Mouse (Mus musculus): ENCODE measurements around the gene Hmg20a. TPM values are rescaled to one million over a fixed set of nuclear protein-coding genes. Genes with fewer than 3 reads are reported as not detected.
"Not testable (repeated sequence)": the region's sequence is repeated elsewhere in the genome, so short reads cannot be mapped to it uniquely, and the experiment has no call there.

Hmg20a gene
- polyA plus RNA-seq, 1 experiment from 2014 or later, result 94.3 TPM

DNA sequence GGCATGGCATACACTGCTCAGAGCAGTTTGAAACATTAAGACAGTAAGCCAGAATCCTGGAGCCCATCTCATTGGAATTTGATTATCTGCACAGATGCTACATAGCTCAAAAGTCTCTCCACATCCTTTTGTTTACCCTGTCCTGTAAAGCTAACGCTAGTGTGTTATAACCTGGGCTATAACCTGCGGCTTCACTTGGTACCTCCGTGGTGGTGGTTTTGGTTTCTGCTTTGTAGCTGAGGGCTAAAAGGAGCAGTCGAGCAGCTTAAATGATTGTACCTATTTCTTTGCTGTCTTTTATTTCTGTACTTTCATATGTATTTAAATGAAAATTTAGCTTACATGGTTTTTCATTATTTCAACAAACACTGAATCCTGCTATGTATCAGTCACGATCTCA, 3.6 kb downstream of the Hmg20a start:
- Histone ChIP-seq H3K9ac (replicated peaks; ENCODE audit: low read length) (no peak overlapping the region), H3K27me3 (ENCODE audit: control insufficient read depth, insufficient read depth, low read length) (no peaks in the 10 kb centered on the region), H3K9me3 (ENCODE audit: control insufficient read depth, low read length) (no peaks in the 10 kb centered on the region), H3K4me1 (ENCODE audit: control insufficient read depth, insufficient read depth, low read length) (peaks cover 32% of the 10 kb centered on the region), H3K4me3 (replicated peaks; ENCODE audit: low read depth, low read length) (no peak overlapping the region), H3K4me2 (ENCODE audit: low read length) (no peak overlapping the region), H3K36me3 (ENCODE audit: control insufficient read depth, insufficient read depth, low read length) (no peaks in the 10 kb centered on the region), H3K27ac (replicated peaks; ENCODE audit: low read depth, low read length) (no peak overlapping the region)
- DNase-seq, result no peak
- ATAC-seq (ENCODE audit: low FRiP score, low TSS enrichment), result no peak
- WGBS, result 90% methylated on average over 5 of the region's 5 CpGs

- WGBS, result 85% methylated on average over 4 of the region's 4 CpGs
- Histone ChIP-seq H3K4me1 (ENCODE audit: control insufficient read depth, insufficient read depth, low read length) (peaks cover 21% of the 10 kb centered on the region), H3K36me3 (ENCODE audit: control insufficient read depth, insufficient read depth, low read length) (no peaks in the 10 kb centered on the region), H3K4me2 (ENCODE audit: low read length) (no peak overlapping the region), H3K4me3 (replicated peaks; ENCODE audit: low read depth, low read length) (no peak overlapping the region), H3K27me3 (ENCODE audit: control insufficient read depth, insufficient read depth, low read length) (no peaks in the 10 kb centered on the region), H3K27ac (replicated peaks; ENCODE audit: low read depth, low read length) (no peak overlapping the region), H3K9ac (replicated peaks; ENCODE audit: low read length) (no peak overlapping the region), H3K9me3 (ENCODE audit: control insufficient read depth, low read length) (no peaks in the 10 kb centered on the region)
- DNase-seq (no peak), ATAC-seq (ENCODE audit: low FRiP score, low TSS enrichment) (no peak)
Measured at GRCm38 (mm10) chr9:56424861-56425260, 6.5 kb downstream of the Hmg20a start.

GRCm38 (mm10) chr9:56435821-56436526, 17.6 kb downstream of the Hmg20a start:
- Histone ChIP-seq H3K9me3 (ENCODE audit: control insufficient read depth, low read length) (no peaks in the 10 kb centered on the region), H3K27ac (replicated peaks; ENCODE audit: low read depth, low read length) (no peak overlapping the region), H3K4me2 (ENCODE audit: low read length) (no peak overlapping the region), H3K9ac (replicated peaks; ENCODE audit: low read length) (no peak overlapping the region), H3K4me1 (ENCODE audit: control insufficient read depth, insufficient read depth, low read length) (no peaks in the 10 kb centered on the region), H3K27me3 (ENCODE audit: control insufficient read depth, insufficient read depth, low read length) (no peaks in the 10 kb centered on the region), H3K36me3 (ENCODE audit: control insufficient read depth, insufficient read depth, low read length) (no peaks in the 10 kb centered on the region), H3K4me3 (replicated peaks; ENCODE audit: low read depth, low read length) (no peak overlapping the region)
- 89% methylated on average over 5 of the region's 5 CpGs for WGBS
- ATAC-seq (ENCODE audit: low FRiP score, low TSS enrichment), result no peak
- DNase-seq, result no peak

DNA sequence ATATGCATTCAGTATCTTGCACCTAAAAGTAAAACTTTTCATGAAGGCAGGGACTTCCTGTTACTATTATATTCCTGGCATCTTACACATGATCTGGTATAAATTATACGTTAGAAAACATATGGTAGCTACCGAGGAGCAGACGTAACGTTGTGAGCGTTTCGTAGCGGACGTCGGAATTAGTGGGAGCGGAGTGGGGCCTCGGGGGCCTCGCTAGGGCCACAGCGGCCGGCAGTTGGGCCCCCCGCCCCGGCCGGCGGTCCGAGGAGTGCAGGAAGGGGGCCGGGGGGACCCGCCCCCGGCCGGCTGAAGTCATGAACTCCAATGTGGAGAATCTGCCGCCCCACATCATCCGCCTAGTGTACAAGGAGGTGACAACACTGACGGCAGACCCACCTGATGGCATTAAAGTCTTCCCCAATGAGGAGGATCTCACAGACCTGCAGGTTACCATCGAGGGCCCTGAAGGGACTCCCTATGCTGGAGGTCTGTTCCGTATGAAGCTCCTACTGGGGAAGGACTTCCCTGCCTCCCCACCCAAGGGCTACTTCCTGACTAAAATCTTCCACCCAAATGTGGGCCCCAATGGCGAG, 19.0 kb downstream of the Hmg20a start:
- not testable (repeated sequence) for H3K4me1 ChIP-seq (ENCODE audit: control insufficient read depth, insufficient read depth, low read length); H3K4me2 ChIP-seq (ENCODE audit: low read length); H3K9ac ChIP-seq (replicated peaks; ENCODE audit: low read length); H3K27ac ChIP-seq (replicated peaks; ENCODE audit: low read depth, low read length); DNase-seq; H3K4me3 ChIP-seq (replicated peaks; ENCODE audit: low read depth, low read length); ATAC-seq (ENCODE audit: low FRiP score, low TSS enrichment); H3K36me3 ChIP-seq (ENCODE audit: control insufficient read depth, insufficient read depth, low read length); H3K9me3 ChIP-seq (ENCODE audit: control insufficient read depth, low read length); H3K27me3 ChIP-seq (ENCODE audit: control insufficient read depth, insufficient read depth, low read length)
- WGBS, result 93% methylated on average over 22 of the region's 29 CpGs

DNA sequence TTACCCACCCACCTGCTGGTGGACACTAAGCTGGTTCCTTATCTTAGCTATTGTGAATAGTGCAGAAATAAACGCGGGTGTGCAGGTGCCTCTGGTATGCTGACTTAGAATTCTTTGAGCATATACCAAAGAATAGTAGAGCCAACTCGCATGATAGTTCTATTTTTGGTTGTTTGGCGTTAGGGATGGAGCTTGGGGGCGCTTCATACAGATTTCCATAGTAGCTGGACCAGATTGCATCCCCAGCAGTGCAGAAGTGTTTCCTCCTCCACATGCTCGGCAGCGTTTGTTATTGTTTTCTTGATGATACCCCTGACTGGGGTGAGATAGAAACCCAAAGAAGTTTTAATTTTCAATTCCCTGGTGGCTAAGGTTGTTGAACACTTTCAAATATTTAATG, 21.3 kb downstream of the Hmg20a start:
- no peaks in the 10 kb centered on the region for H3K4me1 ChIP-seq (ENCODE audit: control insufficient read depth, insufficient read depth, low read length)

DNA sequence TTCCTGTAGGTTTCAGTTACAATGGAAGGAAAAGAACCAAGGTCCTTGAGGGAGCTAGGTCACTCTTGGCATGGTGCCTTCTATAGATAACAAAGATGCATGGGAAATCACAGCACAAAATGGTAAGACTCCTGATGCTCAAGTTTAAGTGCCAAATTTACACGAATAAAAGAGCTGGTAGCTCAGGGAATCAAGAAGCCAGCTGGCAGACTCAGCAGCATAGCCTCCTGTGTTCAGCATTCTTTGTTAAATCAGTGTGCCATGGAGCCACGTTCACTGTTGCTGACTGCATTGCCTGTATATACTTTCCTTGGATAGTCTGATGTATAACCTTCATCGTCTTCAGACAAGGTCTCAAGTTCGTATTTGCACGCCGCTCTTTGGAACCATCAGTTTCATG, 33.2 kb downstream of the Hmg20a start:
- Histone ChIP-seq H3K27me3 (ENCODE audit: control insufficient read depth, insufficient read depth, low read length) (no peaks in the 10 kb centered on the region), H3K9ac (replicated peaks; ENCODE audit: low read length) (no peak overlapping the region), H3K4me3 (replicated peaks; ENCODE audit: low read depth, low read length) (no peak overlapping the region), H3K4me2 (ENCODE audit: low read length) (no peak overlapping the region), H3K9me3 (ENCODE audit: control insufficient read depth, low read length) (no peaks in the 10 kb centered on the region), H3K4me1 (ENCODE audit: control insufficient read depth, insufficient read depth, low read length) (no peaks in the 10 kb centered on the region), H3K36me3 (ENCODE audit: control insufficient read depth, insufficient read depth, low read length) (no peaks in the 10 kb centered on the region), H3K27ac (replicated peaks; ENCODE audit: low read depth, low read length) (no peak overlapping the region)
- WGBS, result 91% methylated on average over 6 of the region's 6 CpGs
- DNase-seq (peak; percentile 8), ATAC-seq (ENCODE audit: low FRiP score, low TSS enrichment) (no peak)

More for the DNA sequence above, 21.3 kb downstream of the Hmg20a start:
- ATAC-seq (ENCODE audit: low FRiP score, low TSS enrichment) (no peak), DNase-seq (no peak)
- Histone ChIP-seq H3K9ac (replicated peaks; ENCODE audit: low read length) (no peak overlapping the region), H3K27ac (replicated peaks; ENCODE audit: low read depth, low read length) (no peak overlapping the region), H3K27me3 (ENCODE audit: control insufficient read depth, insufficient read depth, low read length) (no peaks in the 10 kb centered on the region), H3K4me2 (ENCODE audit: low read length) (no peak overlapping the region), H3K36me3 (ENCODE audit: control insufficient read depth, insufficient read depth, low read length) (no peaks in the 10 kb centered on the region), H3K9me3 (ENCODE audit: control insufficient read depth, low read length) (no peaks in the 10 kb centered on the region), H3K4me3 (replicated peaks; ENCODE audit: low read depth, low read length) (no peak overlapping the region)
- WGBS, result 82% methylated on average over 7 of the region's 7 CpGs

DNA sequence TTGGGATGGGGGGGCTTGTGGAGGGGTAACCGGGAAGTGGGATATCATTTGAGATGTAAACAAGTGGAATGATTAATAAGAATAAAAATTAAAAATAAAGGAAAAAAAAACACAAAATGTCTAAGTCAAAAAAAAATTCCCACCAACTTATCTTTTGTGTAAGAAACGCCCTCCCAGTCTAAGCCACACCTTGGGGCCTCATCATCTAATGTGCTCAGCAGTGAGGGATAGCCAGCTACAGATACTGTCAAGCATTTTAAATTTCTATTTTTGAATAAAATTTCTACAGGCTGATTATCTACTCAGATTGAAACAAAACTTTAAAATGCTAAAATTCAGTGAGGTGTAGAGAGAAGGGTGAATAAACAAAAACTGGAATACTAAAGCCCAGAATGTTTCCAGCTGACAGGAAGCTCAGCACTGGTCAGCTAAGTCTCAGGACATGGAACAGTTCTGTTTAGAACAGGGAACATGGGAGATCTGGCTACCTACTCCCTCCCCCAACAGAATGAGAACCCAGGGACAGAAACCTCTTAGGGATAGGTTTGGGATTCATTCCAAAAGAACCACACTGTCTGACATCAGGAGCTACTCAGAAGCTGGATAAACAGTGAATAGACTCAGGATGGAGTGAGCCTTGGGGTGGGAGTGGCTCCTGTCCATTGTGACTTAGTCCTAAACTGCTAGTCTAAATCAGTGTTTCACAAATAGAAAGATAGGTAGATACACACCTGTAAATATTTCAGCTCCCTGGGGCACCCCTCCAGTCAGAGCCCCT, 34.8 kb downstream of the Hmg20a start:
- no peak overlapping the region for H3K27ac ChIP-seq (replicated peaks; ENCODE audit: low read depth, low read length)
- ATAC-seq (ENCODE audit: low FRiP score, low TSS enrichment), result no peak
- H3K36me3 ChIP-seq (ENCODE audit: control insufficient read depth, insufficient read depth, low read length), result no peaks in the 10 kb centered on the region
- H3K4me1 ChIP-seq (ENCODE audit: control insufficient read depth, insufficient read depth, low read length), result no peaks in the 10 kb centered on the region
- no peak overlapping the region for H3K4me2 ChIP-seq (ENCODE audit: low read length)
- H3K27me3 ChIP-seq (ENCODE audit: control insufficient read depth, insufficient read depth, low read length), result no peaks in the 10 kb centered on the region
- no peak overlapping the region for H3K4me3 ChIP-seq (replicated peaks; ENCODE audit: low read depth, low read length)
- no peak for DNase-seq
- WGBS, result 96% methylated on average over 2 of the region's 2 CpGs
- no peak overlapping the region for H3K9ac ChIP-seq (replicated peaks; ENCODE audit: low read length)
- no peaks in the 10 kb centered on the region for H3K9me3 ChIP-seq (ENCODE audit: control insufficient read depth, low read length)

DNA sequence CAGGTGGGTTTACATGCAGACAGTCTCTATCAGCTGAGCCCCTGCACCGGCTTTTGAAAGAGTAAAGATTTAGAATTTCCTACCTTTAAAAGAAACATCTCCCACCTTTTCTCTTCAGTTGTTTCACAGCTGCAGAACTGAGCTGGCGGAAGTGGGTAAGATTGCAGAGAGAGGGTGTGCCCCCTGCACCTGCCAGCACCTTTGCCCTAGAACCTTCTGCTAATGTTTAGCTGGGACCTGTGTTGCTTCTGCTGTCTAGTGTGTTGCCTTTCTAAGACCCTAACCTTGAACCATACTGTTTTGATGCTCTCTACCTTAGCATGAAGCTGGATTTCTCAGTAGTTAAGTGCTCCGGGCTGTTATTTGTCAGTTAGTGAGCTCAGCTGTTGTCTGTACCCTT, 38.0 kb downstream of the Hmg20a start:
- Histone ChIP-seq H3K9me3 (ENCODE audit: control insufficient read depth, low read length) (no peaks in the 10 kb centered on the region), H3K9ac (replicated peaks; ENCODE audit: low read length) (no peak overlapping the region), H3K27ac (replicated peaks; ENCODE audit: low read depth, low read length) (no peak overlapping the region), H3K4me3 (replicated peaks; ENCODE audit: low read depth, low read length) (no peak overlapping the region), H3K27me3 (ENCODE audit: control insufficient read depth, insufficient read depth, low read length) (no peaks in the 10 kb centered on the region), H3K4me1 (ENCODE audit: control insufficient read depth, insufficient read depth, low read length) (no peaks in the 10 kb centered on the region), H3K36me3 (ENCODE audit: control insufficient read depth, insufficient read depth, low read length) (no peaks in the 10 kb centered on the region), H3K4me2 (ENCODE audit: low read length) (no peak overlapping the region)
- ATAC-seq (ENCODE audit: low FRiP score, low TSS enrichment) (no peak), DNase-seq (no peak)
- 100% methylated on average over 3 of the region's 3 CpGs for WGBS

Measured in midbrain, embryonic 14.5 days (tissue).